Mouse (Mus musculus): Measurements from ENCODE around the gene Tyro3.

Tyro3 gene

DNA sequence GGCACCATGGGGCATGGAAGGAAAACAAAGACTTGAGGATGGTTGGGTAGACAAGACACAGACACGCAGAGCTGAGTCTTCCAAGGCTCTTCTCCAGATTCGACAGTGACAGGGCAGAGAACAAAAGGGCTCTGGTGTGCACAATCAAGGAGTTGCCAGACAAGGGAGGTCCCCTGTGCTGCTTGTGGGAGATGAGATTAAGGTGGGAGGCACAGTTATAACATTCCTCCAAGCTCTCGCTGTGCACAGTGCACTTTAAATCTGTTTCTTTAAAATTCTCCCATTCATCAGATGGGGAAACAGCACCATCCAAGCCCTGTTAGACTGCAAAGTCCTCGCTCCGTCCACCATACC lies 6.7 kb downstream of the Tyro3 start:
- DNase-seq (ENCODE audit: low spot score in 2 of 2), result no peak

- DNase-seq (ENCODE audit: low spot score in 2 of 2), result no peak
Observed at GRCm38 (mm10) chr2:119804776-119805175, 7.2 kb downstream of the Tyro3 start.

- DNase-seq (ENCODE audit: low spot score in 2 of 2), result no peak
Observed at GRCm38 (mm10) chr2:119805536-119805935, 8.0 kb downstream of the Tyro3 start.

GRCm38 (mm10) chr2:119808438-119808837 lies 10.9 kb downstream of the Tyro3 start:
- no peak for DNase-seq (ENCODE audit: low spot score in 2 of 2)

GRCm38 (mm10) chr2:119808881-119809280 lies 11.3 kb downstream of the Tyro3 start:
- no peak for DNase-seq (ENCODE audit: low spot score in 2 of 2)

GRCm38 (mm10) chr2:119810890-119811289 lies 13.4 kb downstream of the Tyro3 start:
- DNase-seq (ENCODE audit: low spot score in 2 of 2), result no peak

DNA sequence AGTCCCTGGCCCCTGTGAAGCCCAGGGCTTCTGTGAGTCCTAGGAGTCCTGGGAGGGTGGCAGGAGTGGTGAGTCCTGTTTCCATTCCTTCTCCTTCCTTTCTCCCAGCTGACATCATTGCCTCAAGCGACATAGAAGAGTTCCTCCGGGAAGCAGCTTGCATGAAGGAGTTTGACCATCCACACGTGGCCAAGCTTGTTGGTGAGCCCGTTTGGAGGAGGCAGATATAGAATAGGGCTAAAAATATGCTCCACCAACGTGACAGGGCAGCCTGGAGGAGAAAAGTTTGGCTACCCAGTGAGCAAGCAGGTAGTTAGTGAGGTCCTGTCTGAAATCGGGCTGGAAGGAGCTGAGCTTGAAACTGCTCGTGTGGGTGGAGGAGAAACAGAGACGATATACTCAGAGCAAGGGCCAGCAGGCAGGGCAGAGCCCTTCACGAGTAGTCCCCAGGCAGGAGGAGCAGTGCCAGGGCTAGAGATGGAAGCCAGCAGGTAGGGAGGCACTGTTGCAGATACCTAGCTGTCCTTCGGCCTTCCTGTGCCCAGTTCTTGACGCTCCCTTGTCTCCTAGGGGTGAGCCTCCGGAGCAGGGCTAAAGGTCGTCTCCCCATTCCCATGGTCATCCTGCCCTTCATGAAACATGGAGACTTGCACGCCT lies 14.1 kb downstream of the Tyro3 start:
- DNase-seq (ENCODE audit: low spot score in 2 of 2), result peak in 1 of 2 experiments; percentile 76

DNA sequence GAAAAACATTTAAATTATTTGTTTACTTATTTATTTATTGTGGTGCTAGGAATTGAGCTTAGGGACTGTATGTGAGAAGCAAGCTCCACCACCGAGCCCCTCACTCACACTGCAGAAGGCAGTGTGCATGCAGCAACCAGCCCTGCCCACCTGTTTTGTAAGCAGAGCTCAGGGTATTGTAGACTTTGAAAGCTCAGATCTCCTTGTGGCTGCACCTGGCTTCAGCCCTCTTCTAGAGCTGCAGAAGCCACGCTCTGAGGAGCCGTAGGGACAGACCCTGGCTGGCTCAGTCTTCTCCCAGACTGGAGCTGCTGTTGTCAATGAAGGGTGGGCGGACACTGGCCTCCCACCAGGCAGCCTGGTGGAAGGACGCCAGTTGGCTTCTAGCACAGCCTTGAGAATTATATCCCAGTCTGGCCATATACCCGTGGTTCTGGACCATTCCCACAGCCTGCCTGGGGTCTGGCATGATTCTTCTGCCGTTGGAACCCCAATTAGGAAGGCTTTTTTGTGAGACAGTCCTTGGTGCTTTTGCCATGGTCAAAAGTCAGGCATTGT lies 16.9 kb downstream of the Tyro3 start:
- peak in 1 of 2 experiments; percentile 79 for DNase-seq (ENCODE audit: low spot score in 2 of 2)

DNA sequence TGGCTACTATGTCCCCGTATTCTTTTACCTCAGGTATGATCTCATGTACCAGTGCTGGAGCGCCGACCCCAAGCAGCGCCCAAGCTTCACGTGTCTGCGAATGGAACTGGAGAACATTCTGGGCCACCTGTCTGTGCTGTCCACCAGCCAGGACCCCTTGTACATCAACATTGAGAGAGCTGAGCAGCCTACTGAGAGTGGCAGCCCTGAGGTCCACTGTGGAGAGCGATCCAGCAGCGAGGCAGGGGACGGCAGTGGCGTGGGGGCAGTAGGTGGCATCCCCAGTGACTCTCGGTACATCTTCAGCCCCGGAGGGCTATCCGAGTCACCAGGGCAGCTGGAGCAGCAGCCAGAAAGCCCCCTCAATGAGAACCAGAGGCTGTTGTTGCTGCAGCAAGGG lies 19.1 kb downstream of the Tyro3 start:
- no peak for DNase-seq (ENCODE audit: low spot score in 2 of 2)

- DNase-seq (ENCODE audit: low spot score in 2 of 2), result no peak
Observed at GRCm38 (mm10) chr2:119817047-119817446, 19.5 kb downstream of the Tyro3 start.

DNA sequence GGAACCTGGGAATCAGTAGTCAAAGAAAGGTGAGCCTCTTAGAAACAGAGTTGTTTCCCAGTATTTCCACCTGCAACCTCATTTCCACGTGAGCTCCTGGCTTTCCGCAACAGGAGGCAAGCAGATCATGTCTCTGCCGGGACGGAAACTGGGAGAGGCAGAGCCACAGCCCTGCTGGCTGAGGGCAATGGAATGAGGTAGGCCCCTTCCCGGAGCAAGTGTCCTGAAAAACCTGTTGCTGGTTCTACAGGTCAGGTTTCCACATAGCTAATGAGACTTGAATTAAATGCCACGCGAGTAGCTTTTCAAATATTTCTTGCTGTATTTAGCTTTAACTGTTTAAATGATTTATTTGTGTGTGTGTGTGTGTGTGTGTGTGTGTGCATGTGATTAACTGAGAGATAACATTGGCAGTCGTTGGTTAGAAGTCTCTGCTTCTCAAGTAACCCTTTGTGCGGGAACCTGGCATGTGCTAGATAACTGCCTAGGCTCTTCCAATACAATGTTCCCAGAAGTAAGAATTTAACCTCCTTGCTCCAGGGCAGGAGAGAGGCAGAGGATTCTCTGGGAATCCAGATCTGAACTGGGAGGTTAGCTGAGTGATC lies 21.2 kb downstream of the Tyro3 start:
- DNase-seq (ENCODE audit: low spot score in 2 of 2), result no peak

DNA sequence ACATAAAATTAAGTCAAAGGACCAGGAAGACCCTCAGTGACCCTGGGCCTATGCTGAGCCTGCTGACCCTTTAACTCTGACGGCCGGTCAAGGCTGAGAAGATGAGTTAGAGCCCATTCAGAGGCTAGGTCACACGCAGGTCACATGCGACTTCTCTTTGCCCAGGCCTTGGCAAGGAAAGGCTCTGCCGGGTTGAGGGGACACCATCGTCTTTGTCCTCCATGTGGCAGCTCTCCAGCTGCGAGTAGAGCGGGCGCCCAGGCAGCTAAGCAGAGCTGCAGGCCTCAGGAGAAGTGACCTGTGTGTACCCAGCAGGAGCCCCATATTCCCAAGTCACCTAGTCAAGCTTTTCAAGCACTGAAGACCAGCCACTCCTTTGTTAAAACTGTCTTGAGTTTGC lies 23.6 kb downstream of the Tyro3 start:
- DNase-seq (ENCODE audit: low spot score in 2 of 2), result no peak

DNA sequence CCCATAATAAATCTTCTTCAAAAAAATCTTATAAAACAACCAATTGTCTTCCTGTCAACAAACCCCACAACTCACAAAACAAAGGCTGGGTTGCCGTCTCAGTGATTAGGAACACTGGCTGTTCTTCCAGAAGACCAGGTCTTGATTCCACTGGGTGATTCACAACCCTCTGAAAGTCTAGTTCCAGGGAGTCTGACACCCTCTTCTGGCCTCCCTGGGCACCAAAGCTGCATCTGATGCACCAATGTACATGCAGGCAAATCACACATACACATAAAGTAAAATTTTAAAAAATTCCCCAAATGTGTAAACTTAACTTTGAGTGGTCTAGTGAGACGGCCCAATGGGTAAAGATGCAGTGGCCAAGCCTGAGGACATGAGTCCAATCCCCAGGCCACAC lies 33.0 kb downstream of the Tyro3 start:
- no peak for DNase-seq (ENCODE audit: low spot score in 2 of 2)

GRCm38 (mm10) chr2:119834231-119834630 lies 36.7 kb downstream of the Tyro3 start:
- DNase-seq (ENCODE audit: low spot score in 2 of 2), result no peak

DNA sequence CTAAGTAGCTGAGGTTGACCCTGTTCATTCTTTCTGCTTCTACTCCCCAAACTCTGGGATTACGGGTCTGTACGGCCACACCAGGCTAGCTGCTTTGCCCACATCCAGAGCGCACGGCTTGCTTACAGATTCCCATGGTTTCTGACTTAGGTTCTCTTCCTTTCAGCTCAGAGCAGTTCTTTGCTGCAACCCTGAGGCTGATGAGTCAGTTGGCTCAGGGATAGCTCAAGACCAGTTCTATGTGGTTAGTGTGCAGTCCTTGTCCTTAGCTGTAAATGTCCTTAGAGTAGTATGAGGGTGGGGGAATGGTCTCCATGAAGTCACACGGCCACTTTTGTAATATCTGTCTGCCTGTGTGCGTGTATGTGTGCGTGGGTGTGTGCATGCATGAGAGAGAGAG lies 40.1 kb downstream of the Tyro3 start:
- DNase-seq (ENCODE audit: low spot score in 2 of 2), result no peak

DNA sequence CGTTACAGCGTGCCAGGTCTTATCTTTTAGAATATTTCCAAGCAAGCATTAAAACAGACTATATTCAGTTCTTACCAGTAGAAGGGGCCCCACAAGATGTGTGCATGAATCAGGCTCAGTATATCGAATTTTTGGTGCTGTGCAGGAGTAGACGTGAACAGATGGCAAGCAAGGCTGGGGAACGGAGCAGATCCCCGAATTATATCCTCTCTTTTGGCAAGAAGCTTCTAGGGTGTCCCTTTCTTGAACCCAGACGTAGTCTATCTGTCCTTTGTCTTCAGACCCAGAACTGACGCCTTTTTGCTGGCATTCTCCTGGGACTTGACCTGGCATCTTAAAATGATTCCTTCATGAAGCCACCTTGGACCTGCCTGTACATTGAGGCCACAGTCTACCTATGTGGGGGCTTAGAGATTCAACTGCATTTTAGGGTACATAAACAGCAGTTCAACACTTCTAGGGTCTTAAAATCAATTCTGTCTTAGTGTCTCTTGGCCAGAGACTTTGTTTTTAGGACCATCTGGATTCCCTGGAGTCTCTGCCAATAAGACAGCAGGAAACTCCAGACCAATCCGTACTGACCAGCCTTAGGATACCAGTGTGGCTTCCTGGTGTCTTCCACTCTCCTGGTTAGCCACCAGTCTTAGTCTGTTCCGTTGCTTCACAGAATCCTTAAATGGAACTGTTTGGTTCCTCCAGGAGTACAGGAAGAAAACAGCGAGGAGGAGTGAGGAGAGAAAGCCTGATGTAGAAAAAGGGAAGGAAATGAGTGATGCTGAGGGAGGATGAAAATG lies 41.0 kb downstream of the Tyro3 start:
- DNase-seq (ENCODE audit: low spot score in 2 of 2), result no peak

GRCm38 (mm10) chr2:119840008-119840407 lies 42.5 kb downstream of the Tyro3 start:
- DNase-seq (ENCODE audit: low spot score in 2 of 2), result no peak

DNA sequence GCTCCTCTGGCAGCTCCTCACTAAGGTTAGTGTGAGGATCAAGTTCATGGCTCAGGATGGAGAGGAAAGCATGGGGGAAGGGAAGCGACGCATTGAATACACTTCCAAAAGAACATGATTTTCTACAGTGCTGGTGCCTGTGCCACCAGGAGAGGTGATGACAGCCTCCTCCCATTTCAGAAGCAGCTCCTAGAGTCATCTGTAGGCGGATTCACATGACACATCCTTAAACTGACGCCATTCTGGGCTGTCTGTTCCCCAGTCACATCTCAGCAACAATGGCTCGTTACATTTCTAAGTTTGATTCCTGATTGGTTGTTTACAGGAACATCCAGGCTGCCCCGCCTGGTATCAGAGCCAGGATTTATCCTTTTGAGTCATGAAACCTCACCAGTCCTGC lies 44.5 kb downstream of the Tyro3 start:
- peak; percentile 60 to 65 for DNase-seq (ENCODE audit: low spot score in 2 of 2)

DNA sequence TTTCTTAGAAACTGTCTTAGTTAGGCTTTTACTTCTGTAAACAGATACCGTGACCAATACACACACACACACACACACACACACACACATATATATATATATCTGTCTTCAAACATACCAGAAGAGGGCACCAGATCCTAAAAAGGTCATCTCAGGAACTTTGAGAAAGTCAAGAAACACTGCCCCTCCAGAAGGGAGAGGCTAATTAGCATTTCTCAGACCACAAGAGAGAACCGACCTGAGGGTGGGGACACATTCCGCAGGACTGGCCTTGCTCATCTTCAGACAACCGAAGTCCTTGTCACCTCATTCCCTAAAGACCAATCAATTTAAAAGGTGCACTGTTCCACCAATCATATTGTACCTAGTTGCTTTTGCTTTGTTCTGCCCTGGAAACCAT lies 46.0 kb downstream of the Tyro3 start:
- no peak for DNase-seq (ENCODE audit: low spot score in 2 of 2)

GRCm38 (mm10) chr2:119845882-119846546 lies 48.5 kb downstream of the Tyro3 start:
- no peak for DNase-seq (ENCODE audit: low spot score in 2 of 2)

DNA sequence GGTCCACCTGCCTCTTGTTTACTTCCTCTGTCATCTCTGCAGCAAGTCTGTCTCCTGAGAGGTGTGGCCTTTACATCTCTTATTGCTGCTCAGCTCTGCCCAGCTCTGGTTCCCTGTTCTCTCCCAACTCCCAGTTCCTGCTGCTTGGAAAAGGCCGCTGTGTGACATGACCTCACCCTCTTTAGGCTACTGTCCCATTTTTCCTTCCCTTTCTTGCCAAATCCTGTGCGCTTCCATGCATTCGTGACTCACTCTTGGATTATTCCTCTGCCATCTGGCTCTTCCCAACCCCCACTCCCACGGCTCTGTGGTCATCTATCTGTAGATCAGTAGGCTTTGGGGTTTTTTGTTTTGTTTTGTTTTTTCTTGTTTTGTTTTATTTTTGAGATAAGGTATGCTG lies 49.4 kb downstream of the Tyro3 start:
- DNase-seq (ENCODE audit: low spot score in 2 of 2), result no peak

- no peak for DNase-seq (ENCODE audit: low spot score in 2 of 2)
Observed at GRCm38 (mm10) chr2:119853811-119854210, 56.3 kb downstream of the Tyro3 start.
